Mouse (Mus musculus): ENCODE results near the gene 9330159F19Rik.

9330159F19Rik gene

DNA sequence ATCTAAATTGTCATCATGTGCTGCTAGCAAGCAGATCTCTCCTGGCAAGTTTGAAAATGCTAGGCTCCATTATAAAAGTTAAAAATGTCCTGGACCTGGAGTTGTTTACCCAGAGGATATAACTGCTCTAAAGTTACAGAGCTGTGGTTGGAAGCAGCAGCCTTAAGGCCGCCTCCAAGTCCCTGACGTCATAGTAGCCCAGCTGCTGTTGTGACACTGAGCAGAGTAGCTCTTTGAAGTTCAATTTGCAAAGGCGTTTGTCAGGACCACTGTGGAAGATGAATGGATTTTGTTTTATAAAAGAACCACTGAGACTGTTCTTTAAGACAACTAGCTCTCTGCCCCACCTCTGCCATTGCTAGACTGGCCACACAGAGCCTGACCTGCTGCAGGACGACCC, at the start of gene 9330159F19Rik:
9330159F19Rik (plus strand) TSS at position 154 of the 400 bp plus-strand sequence.
- DNase-seq (ENCODE audit: inconsistent ontology term) = no peak

GRCm38 (mm10) chr10:29161664-29162063, 49.7 kb upstream of the 9330159F19Rik start:
- no peak for DNase-seq (ENCODE audit: inconsistent ontology term)

GRCm38 (mm10) chr10:29173778-29174177, 37.6 kb upstream of the 9330159F19Rik start:
- DNase-seq (ENCODE audit: inconsistent ontology term) = no peak

GRCm38 (mm10) chr10:29175656-29176055, 35.8 kb upstream of the 9330159F19Rik start:
- no peak for DNase-seq (ENCODE audit: inconsistent ontology term)

GRCm38 (mm10) chr10:29176881-29177280, 34.5 kb upstream of the 9330159F19Rik start:
- DNase-seq (ENCODE audit: inconsistent ontology term) = peak; percentile 82

- DNase-seq (ENCODE audit: inconsistent ontology term) = peak; percentile 81
Measured at GRCm38 (mm10) chr10:29178003-29178402, 33.4 kb upstream of the 9330159F19Rik start.

DNA sequence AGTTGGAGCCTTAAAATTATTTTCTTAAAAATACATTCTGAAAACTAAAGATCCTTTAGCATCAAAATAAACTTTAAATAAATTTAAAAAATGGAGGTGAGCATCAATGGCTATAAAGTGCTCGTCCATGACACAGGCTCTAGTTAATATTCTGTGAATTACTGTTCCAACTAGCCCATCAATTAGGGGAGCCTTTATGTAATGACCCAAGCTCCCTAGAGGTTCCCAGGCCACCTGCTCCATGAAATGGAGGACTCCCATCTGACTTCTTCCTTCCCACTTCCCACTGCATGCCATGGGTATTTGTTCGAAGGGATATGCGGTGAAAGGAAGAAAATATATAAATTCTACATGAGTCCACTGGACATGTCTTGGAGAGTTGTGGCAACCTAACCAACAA, 31.2 kb upstream of the 9330159F19Rik start:
- DNase-seq (ENCODE audit: inconsistent ontology term) = no peak

DNA sequence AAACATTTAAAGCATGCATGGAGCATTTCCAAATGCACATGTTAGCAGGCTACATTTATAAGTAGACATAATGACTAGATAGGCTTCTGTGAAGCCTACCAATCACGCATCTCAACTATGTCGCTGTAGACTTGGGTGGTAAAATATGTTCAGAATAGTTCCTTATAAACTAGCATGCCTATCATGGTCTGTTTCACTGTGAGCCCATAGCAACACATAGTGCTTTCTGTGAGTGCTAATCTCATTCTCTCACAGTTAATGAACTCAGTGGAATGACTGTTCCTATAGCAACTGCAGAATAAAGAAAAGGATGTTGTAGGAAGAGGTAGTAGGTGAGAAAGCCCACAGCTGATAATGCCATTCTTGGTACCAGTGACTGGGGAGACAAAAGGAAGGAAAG, 30.4 kb upstream of the 9330159F19Rik start:
- no peak for DNase-seq (ENCODE audit: inconsistent ontology term)

DNA sequence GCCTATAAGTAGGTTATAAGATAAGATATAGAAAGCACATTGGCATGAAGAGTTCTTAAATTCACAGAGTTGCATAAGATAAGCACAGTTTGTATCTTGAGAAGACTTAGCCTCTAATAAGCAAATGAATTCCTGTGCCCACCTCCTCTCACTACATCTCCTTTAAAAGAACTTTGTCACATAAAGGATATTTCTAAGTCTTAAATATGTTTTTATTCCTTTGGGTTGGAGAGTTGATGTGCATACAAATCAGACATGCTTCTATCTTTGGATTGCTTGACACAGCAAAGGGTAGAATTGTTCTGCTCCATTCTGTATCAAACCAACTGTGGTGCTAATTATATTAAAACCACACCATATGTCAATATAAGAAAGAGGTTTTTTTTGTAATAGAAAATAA, 17.6 kb upstream of the 9330159F19Rik start:
- no peak for DNase-seq (ENCODE audit: inconsistent ontology term)

GRCm38 (mm10) chr10:29196811-29197210, 14.6 kb upstream of the 9330159F19Rik start:
- DNase-seq (ENCODE audit: inconsistent ontology term) = no peak

- no peak for DNase-seq (ENCODE audit: inconsistent ontology term)
Measured at GRCm38 (mm10) chr10:29198642-29199041, 12.8 kb upstream of the 9330159F19Rik start, which contains the start of gene Gm49353. Gene Gm49353, plus strand, starts transcription at chr10:29198954.

GRCm38 (mm10) chr10:29199835-29200234, 11.6 kb upstream of the 9330159F19Rik start:
- DNase-seq (ENCODE audit: inconsistent ontology term) = no peak

DNA sequence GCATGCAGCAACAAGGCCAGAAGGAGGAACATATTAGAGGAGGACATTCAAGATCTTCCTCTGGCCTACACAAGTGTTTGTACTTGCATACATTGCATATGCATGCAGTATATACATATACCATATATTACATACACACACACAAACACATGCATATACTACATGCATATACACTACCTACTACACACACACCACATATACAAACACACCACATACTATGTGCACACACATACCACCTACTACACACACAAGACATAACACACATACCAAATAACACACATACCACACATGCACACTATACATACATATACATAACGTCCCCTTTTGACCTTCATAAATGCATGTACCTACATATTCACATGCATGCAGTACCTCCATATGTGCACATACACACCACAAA, 10.8 kb upstream of the 9330159F19Rik start:
- no peak for DNase-seq (ENCODE audit: inconsistent ontology term)

DNA sequence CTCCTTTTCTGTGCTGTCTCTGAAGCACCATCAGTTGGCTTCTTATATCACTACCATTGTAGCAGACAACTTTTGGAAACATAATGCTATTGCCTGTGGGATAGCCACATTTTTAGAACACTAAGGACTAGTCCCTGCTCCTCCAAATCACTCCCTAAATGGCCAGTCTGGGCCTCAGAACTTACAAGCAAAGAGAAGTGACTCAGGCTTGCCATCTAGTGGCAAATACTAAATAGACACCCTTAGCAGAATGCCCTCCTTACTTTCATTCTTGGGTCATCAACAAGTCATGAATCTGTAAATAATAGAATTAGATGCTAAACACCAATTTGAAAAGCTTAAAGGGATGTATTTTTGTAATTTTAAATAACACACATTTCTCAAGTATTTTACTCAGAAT, 4.7 kb upstream of the 9330159F19Rik start:
- DNase-seq (ENCODE audit: inconsistent ontology term) = peak; percentile 43

- no peak for DNase-seq (ENCODE audit: inconsistent ontology term)
Measured at GRCm38 (mm10) chr10:29208735-29209134, 2.7 kb upstream of the 9330159F19Rik start.

GRCm38 (mm10) chr10:29213534-29214100, 2.2 kb downstream of the 9330159F19Rik start:
- peak; percentile 58 for DNase-seq (ENCODE audit: inconsistent ontology term)

DNA sequence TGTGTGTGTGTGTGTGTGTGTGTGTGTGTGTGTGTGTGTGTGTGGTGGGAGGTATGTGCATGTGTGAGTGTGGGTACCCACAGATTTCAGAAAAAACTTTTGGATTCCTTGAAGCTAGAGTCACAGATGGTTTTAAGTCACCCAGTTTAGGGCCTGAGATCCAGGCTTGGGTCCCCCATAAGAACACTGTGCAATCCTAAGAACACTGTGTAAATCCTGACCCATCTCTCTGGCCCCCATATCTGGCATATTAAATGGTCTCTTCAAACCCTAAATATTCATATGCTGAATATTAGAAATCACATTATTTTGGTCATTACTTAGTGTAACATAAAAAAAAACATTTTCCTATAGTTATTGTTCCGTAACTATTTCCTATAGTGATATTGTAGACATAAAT, 5.6 kb downstream of the 9330159F19Rik start:
- no peak for DNase-seq (ENCODE audit: inconsistent ontology term)

DNA sequence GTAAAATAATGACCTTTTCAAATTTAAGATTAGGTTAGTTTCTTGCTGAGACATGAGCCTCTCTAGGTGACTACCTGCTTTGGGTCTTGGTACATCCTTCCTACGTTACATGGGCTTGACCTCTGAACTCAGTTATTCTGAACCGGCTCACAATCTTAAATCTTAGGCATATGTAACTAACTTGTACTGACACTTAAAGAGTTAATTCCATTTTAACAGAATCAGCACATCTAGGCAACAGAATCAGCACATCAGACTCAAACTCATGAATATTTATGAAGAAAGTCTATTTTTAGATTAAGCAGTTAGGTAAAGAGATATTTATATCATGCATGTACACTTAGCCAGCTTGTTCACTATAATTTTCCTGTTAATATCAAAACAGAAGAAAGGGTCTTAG, 6.0 kb downstream of the 9330159F19Rik start:
- no peak for DNase-seq (ENCODE audit: inconsistent ontology term)

- no peak for DNase-seq (ENCODE audit: inconsistent ontology term)
Measured at GRCm38 (mm10) chr10:29225329-29225728, 13.9 kb downstream of the 9330159F19Rik start.

DNA sequence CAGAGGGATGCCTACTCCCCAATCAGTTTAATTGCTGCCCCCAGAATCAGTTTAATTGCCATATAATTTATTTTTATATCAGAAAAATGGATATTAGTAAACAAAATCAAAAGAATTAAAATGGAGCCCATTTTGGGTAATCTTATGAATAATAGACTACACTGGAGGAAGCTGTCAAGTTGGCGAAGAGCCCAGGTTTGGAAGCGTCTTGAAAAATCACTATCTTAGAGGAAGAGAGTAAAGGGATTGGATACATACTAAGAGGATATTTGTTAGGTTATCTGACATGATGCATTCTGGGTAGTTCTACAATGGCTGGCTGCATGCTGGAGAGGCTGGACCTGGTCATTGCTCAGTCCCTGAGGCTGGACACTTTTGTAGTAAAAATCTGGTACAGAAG, 19.8 kb downstream of the 9330159F19Rik start:
- DNase-seq (ENCODE audit: inconsistent ontology term) = no peak

All from Muller cell, postnatal 12 days (primary cell).